Mouse (Mus musculus): ENCODE data around the gene Samd11. TPM values are rescaled to one million over a fixed set of nuclear protein-coding genes. Genes with fewer than 3 reads are reported as not detected.

Gene Samd11
- total RNA-seq, 2 experiments from 2014 or later: 0.04 TPM; not detected in 1

DNA sequence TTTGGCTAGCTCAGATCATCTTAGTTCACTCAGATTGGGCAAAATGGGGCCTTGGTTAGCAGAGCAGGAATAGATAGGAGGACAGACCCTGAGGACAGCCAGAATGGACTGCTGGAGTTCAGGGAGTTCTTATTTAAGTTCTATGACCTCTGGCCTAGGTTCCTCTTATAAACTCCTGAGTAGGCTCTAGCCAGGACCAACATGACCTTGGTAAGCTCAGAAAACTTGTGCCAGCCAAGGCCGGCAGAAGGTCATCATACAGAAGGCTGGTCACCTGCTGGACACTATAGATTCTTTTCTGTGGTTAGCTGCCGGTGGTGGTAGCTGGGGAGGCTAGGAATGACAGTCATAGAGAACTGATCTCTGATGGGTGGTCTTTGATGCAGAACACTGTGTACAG lies 39.3 kb downstream of the Samd11 start:
- no peak for ATAC-seq (ENCODE audit: poor library complexity, severe bottlenecking)

GRCm38 (mm10) chr4:156215649-156216048 lies 39.8 kb downstream of the Samd11 start, which contains the start of gene Perm1:
Gene Perm1, plus strand, starts transcription at chr4:156215868.
- no peak for ATAC-seq (ENCODE audit: poor library complexity, severe bottlenecking)

DNA sequence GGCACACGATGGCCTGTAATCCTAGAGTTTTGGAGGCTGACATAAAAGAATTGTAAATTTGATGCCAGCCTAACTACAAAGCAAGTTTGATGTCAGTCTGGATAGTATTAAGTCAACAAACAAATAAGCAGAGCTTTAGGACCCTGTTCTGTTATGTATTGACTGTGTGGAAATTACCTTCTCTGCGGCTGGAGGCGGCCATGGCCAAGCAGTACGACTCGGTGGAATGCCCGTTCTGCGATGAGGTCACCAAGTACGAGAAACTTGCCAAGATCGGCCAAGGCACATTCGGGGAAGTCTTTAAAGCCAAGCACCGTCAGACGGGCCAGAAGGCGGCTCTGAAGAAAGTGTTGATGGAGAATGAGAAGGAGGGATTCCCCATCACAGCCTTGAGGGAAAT lies 42.3 kb downstream of the Samd11 start:
- no peak for ATAC-seq (ENCODE audit: poor library complexity, severe bottlenecking)

- ATAC-seq (ENCODE audit: poor library complexity, severe bottlenecking): peak; percentile 89
Measured at GRCm38 (mm10) chr4:156209963-156210635, 45.4 kb downstream of the Samd11 start.

- no peak for ATAC-seq (ENCODE audit: poor library complexity, severe bottlenecking)
Measured at GRCm38 (mm10) chr4:156208872-156209271, 46.6 kb downstream of the Samd11 start.

GRCm38 (mm10) chr4:156203413-156204131 lies 51.9 kb downstream of the Samd11 start:
- peak; percentile 39 for ATAC-seq (ENCODE audit: poor library complexity, severe bottlenecking)

- peak; percentile 74 for ATAC-seq (ENCODE audit: poor library complexity, severe bottlenecking)
Measured at GRCm38 (mm10) chr4:156203001-156203412, 52.5 kb downstream of the Samd11 start, which contains the start of gene AW011738. Gene AW011738, plus strand, starts transcription at chr4:156203304.

DNA sequence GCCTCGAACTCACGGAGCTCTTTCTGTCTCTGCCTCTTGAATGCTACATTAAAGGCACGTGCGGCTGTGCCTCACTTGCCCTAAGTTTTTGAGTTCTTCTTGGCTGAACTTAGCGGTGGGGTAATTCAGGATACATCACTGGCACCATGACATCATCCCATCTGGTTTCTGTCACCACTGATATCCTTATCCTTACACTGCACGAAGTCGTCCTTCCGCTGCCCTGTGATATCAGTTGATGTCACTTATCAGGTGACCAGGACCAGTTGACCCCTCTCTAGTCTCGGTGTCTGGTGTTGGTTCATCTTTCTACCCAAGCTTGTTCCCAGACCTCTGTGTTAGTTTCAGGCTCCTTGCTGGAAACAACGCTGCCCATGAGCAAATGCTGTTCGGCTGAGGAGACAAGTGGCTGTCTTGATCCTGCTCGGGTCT lies 53.0 kb downstream of the Samd11 start:
- ATAC-seq (ENCODE audit: poor library complexity, severe bottlenecking): no peak

DNA sequence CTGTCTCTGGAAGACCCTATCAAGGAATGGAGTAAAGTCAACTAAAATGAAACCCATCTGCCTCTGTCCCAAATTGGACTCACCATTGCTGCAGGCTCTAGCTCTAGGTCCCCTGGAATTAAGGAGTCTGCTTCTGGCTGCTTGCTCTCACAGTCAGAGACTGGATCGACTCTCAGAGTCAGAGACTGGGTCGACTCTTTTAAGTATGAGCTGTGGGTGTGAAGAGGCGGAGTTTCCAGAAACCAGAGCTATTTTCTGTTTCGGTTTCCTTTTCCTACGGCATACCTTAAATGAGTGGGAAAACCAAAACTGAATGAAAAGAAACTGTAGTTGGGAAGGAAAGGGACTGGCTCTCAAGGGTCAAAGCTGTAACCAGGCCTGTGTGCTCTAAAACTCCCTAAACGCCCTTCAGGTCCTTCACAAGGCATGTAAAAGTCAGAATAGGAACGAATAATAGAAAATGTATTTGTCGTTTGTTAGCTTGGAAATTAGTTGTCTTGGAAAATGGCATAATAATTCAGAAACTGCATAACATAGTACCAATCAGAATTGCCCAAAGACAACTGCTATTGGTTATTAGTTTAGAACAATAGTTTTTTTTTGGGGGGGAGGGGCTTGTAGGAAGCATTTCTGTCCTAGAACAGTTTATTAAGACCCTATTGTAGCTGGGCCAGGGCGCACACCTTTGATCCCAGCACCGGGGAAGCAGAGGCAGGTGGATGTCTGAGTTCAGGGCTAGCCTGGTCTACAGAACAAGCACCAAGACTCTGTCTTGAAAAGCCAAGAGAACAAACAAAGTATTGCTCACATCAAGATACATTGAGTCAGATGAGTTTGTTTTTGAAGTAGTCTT lies 54.6 kb downstream of the Samd11 start, which contains the start of gene Isg15:
TSS of gene Isg15 (minus strand) at position 196 of the 853 bp plus-strand sequence.
- ATAC-seq (ENCODE audit: poor library complexity, severe bottlenecking): 0 out of 2 replicates have a peak, but pooled peaks have one; percentile 8

GRCm38 (mm10) chr4:156197829-156198205 lies 57.6 kb downstream of the Samd11 start:
- peak; percentile 87 for ATAC-seq (ENCODE audit: poor library complexity, severe bottlenecking)

- ATAC-seq (ENCODE audit: poor library complexity, severe bottlenecking): peak; percentile 56
Measured at GRCm38 (mm10) chr4:156197131-156197828, 58.2 kb downstream of the Samd11 start, which contains the start of gene Agrn. Gene Agrn, minus strand, starts transcription at chr4:156197488.

Other genes starting within 250 kb of the Samd11 start
- 1.5 and 2.1 TPM in 2 replicates for gene Tnfrsf4, start 241.8 kb downstream of the Samd11 start, total RNA-seq (2015)
- gene Tnfrsf4, start 241.8 kb downstream of the Samd11 start, total RNA-seq (2017): 1.2 and 2.8 TPM in 2 replicates
- 2.7 and 10.3 TPM in 2 replicates for gene Tnfrsf18, start 229.5 kb downstream of the Samd11 start, total RNA-seq (2015)
- gene Tnfrsf18, start 229.5 kb downstream of the Samd11 start, total RNA-seq (2017): 6.0 and 7.2 TPM in 2 replicates
- gene Ttll10, start 196.2 kb downstream of the Samd11 start, total RNA-seq (2015): not detected in 2 replicates
- not detected in 2 replicates for gene Ttll10, start 196.2 kb downstream of the Samd11 start, total RNA-seq (2017)
- gene 9430015G10Rik, start 145.7 kb downstream of the Samd11 start, total RNA-seq (2015): 11.7 and 15.7 TPM in 2 replicates
- 20.1 and 27.5 TPM in 2 replicates for gene 9430015G10Rik, start 145.7 kb downstream of the Samd11 start, total RNA-seq (2017)
- gene Rnf223, start 125.1 kb downstream of the Samd11 start, total RNA-seq (2015): 0.09 and 0.60 TPM in 2 replicates
- 0.08 and 0.11 TPM in 2 replicates for gene Rnf223, start 125.1 kb downstream of the Samd11 start, total RNA-seq (2017)
- gene Agrn, start 58.2 kb downstream of the Samd11 start, total RNA-seq (2015): 2.9 and 4.2 TPM in 2 replicates
- gene Agrn, start 58.2 kb downstream of the Samd11 start, total RNA-seq (2017): 1.8 and 2.9 TPM in 2 replicates
- 6.3 and 6.4 TPM in 2 replicates for gene Isg15, start 54.8 kb downstream of the Samd11 start, total RNA-seq (2015)
- 5.4 and 7.2 TPM in 2 replicates for gene Isg15, start 54.8 kb downstream of the Samd11 start, total RNA-seq (2017)
- gene AW011738, start 52.4 kb downstream of the Samd11 start, total RNA-seq (2015): 0.11 and 0.42 TPM in 2 replicates
- gene AW011738, start 52.4 kb downstream of the Samd11 start, total RNA-seq (2017): 0.49 and 0.66 TPM in 2 replicates
- gene Perm1, start 39.8 kb downstream of the Samd11 start, total RNA-seq (2015): 0.11 TPM in 1 of 2 replicates, not detected in the other
- not detected in 2 replicates for gene Perm1, start 39.8 kb downstream of the Samd11 start, total RNA-seq (2017)
- 8.5 and 10.5 TPM in 2 replicates for gene Plekhn1, start 20.8 kb downstream of the Samd11 start, total RNA-seq (2015)
- 11.2 and 14.1 TPM in 2 replicates for gene Plekhn1, start 20.8 kb downstream of the Samd11 start, total RNA-seq (2017)
- 23.9 and 25.2 TPM in 2 replicates for gene Noc2l, start 19.6 kb downstream of the Samd11 start, total RNA-seq (2015)
- gene Noc2l, start 19.6 kb downstream of the Samd11 start, total RNA-seq (2017): 43.9 and 47.3 TPM in 2 replicates
- not detected in 2 replicates for gene Vmn2r-ps159, start 75.4 kb upstream of the Samd11 start, total RNA-seq (2015)
- not detected in 2 replicates for gene Vmn2r-ps159, start 75.4 kb upstream of the Samd11 start, total RNA-seq (2017)